Mouse (Mus musculus) spleen, postnatal 36 days (tissue): ENCODE measurements around the gene Gm14137.

Experiments used
- DNase-seq, 2 experiments: peaks; one replicate each; pipeline ENCODE4 v3.0.0; 2022; ENCODE audit warnings: low spot score in 2 of 2, mixed read lengths in 1 of 2

Gm14137 gene

DNA sequence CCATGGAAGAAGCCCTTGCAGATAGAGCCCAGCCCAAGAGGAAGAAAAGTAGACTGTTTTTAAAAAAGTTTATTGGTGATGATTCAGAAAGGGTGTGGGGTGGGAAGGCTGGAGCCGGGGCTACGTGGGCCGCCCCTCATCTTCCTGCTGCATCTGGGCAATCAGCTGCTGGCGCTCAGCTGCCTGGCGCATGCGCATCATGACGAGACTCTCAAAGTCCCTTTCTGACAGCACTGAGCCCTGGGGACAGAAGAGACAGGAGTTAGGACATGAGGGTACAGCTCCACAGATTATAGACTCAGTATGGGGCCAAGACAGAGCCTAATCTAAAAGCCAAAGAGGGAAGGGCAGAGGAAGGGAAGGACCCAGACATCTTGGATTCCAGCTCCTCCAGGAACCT lies 1.9 kb upstream of the Gm14137 start:
- DNase-seq = no peak

DNA sequence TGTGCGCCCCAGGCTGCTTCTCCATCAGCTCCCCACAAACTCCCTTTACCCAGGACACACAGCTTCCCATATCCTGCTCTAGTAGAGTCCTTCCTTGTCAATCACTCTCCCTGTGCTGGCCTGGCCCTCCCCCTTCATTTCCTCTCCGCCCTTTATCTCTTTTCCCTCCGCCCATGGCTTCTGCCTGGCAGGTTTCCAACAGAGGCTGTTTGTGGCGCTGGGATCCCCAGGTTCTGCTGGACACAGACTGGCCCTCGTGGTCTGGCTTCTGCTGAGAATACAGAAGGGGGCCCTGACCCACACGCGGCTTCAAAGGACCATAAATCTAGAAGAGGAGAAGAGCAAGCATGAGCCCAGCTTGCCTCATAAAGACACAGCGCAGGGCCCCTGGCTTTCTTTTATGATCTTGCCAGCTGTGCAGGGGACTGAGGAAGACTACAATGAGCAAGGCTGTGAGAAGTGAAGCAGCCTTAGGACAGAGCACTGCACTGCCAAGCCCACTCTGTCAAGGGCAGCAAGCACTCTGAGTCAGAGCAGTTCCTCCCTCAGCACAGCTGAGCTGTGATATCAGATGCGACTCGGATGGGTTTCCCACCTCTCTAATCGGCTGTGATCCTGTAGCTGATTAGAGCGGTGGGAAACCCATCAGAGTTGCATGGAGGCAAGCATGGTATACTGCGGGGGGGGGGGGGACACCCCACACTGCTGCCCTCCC lies 1.3 kb upstream of the Gm14137 start:
- DNase-seq = peak; percentile 24 to 46

DNA sequence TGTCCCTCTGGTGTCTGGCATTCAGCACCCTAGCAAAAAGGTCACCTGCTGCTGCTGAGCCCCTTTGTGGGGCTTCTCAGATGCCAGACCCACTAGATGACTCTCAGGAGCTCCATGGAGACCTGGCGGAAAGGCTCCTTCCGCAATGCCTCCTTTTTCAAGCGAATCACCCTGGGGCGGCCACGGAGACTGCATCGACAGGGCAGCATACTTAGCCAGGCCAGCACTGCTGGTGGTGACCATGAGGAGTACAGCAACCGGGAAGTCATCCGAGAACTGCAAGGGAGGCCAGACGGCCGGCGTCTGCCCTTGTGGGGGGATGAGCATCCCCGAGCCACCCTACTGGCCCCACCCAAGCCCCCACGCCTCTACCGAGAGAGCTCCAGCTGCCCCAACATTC lies 557 bp downstream of the Gm14137 start:
- no peak for DNase-seq

DNA sequence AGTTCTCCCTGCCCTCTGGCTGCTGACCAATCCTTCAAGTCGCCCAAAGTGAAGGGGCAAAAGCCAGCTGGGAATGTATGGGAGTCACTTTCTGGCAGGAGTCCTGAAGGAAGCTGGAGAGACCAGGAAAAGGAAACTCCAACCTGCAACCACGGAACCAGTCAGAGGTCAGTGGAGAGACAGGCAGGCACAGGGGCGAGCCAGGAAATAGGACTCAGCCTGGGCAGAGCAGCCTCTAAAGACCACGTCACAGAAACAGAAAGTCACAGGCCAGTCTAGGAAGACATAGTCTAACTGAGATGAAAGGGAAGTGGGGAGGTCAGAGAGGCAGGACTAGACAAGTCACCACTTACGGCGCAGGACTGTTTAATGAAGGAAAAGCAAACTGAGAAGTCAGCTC lies 1.3 kb downstream of the Gm14137 start:
- DNase-seq = no peak

DNA sequence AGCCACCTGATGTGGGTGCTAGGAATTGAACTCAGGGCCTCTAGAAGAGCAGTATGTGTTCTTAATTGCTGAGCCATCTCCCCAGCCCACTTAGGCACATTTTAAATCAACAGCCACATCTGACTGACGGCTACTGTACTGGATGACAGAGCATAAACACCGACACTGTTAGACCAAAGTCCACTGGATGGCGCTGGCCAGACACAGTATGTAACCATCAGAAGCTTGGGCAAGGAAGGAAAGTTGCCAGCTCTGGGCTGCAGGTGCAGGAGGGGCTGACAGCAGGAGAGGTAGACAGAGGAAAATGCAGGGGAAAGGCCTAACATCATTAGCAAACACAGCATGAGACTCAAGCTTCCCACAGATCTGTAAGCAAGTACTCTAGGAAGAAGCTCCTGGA lies 2.5 kb downstream of the Gm14137 start:
- no peak for DNase-seq

DNA sequence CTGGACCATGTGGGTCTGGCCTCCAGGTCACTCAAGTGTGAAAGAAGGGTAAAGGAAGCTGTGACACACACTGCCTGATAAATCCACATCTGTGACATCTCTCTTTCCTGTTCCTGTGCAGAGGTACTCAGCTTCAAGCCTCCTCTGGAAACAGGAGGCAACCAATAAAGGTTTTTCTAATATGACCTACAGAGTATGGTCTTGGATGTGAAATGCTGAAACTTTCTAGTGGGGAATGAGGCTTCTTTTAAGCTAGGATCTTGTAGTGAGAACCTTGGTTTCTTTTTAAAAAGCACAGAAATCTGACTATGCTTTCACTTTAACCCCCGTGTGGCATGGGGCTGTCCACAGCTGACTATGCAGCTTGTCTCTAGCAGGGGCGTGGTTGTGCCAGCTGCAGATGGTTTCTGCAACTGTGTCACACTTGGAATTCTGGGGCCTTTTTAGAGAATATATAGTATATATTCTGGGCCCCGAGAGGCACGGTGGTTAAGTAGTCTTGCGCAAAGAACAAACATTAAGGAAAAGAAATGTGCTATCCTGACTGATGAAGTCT lies 3.2 kb downstream of the Gm14137 start:
- no peak for DNase-seq

DNA sequence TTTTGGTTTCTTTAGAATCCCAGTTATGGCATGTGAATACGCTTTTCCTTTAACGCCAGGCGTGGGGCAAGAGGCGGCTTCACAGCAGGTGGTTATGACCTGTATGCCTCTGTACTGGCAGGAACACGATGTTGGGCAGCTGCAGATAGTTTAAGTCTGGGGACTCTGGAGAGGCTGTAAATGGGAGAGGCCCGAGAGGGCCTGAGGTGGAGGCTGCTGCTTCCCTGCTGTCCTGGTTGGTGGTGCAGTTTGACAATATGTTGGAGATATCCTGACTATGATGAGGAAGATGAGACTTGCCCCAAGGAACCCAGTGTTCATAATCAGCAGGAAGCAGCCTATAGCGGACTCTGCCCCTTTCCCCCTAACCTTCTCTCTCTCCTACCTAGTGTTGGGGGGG lies 8.6 kb downstream of the Gm14137 start:
- DNase-seq = no peak

DNA sequence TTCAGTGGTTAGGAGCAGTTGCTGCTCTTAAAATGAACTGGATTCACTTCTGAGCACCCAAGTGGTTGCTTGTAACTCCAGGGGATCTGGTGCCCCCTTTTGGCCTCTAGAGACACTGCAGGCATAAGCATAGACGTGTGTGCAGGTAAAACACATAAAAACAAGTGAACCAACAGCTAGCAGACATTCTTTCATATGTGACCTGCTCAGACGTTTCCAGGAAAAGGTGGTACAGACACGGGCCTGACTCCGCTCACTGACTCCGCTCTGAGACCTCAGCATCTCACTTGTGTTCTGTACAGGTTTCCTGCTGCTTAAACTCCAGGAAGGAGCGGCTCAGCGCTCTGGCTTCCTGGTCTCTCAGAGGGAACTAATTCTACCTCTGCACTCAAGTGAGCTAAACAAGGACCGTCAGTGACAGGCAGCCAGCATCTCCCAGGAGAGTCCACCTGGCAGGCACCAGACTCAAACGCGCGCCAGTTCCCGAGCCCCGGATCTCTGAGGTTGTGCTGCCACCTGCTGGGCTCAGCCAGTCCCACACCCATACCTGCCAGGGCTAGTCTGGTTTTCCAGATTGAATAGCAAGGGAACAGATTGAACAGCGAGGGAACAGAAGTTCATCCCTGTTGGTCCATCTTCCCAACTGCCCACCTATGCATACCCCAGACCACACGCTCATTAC lies 14.9 kb downstream of the Gm14137 start:
- peak; percentile 72 to 78 for DNase-seq

DNA sequence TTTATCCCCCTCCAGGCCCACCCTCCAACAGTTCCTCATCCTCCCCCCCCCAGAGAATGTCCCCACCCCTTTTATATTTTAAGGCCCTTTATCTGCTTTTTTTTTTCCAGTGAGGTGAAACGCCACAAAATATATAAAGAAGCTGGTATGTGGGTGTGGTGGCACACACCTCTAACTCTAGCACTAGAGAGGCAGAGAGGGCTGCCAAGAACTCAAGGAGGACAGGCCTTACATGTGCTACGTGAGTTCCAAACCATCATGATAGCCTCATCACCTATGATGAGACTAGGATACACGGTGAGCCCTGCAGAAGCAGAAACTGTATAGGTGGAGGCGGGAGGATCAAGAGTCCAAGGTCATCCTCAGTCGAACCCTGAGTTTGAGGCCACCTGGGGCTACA lies 16.7 kb downstream of the Gm14137 start:
- no peak for DNase-seq

DNA sequence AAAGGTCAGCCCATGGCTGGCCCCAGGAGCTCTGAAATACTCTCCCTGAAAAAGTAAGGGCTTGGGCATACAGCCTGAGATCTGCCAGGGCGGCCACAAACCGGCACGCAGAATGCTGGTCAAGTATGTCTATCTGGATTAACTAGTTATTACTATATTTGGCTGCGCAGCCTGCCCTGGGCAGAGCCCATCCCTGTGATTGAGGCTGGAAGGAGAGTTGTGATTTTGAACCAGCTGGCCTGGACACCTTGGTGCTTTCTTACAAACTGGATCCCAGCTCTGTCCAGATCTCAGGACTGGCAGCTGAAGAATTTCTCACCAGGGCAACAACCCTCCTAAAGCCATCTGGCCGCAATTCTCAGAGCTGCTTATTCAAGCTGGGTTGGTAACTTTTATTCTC lies 19.8 kb downstream of the Gm14137 start:
- no peak for DNase-seq

DNA sequence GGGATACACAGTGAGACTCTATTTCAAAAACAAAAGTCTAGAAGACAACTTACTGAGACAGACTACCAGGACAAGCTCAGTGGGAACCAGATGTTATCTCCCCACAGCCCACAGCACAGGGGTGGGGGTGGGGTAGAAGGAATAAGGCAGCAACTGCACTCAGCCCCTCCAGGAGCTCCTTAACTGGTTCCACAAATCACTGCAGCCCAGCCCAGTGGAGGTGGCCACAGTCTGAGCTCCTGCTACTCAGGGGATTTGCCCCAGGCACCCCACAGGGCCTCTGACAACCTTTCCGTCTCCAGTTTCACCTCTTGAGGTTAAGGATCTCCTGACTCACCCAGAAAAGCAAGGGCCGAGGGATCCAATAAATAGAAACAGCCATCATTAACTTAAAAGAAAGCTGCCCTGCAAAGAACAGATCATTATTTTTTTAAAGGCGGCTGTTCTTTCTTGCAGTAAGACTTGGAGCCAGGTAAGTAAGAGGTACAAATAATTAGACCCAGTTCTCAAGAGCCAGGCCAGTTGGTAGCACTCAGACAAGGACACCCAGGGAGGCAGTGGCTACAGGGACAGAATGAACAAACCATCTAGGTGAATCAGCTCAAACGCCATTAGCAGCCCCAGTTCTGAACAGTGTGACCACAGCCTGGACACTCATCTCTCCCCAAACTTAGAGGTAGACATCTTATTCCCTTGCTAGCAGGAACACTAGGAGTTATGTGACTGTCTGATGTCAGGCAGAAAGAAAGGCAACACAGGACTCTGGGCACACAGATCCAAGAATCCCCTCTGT lies 22.2 kb downstream of the Gm14137 start:
- no peak for DNase-seq

DNA sequence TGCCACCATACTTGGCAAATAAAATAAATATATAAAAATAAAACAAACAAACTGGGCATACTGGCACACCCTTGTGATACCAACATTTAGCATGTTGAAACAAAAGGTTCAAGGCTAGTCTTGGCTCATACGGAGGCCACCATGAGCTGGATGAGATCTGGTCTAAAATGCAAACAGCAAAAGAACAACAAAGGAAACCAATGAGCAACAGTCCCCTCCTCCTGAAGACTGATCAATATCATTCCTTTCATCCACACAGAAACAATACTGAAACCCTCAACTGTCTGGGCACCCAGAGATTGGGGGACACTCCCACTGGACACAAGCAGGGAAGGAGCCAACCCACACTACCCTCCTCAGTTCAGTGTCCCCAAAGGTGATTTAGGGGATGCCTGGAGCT lies 23.2 kb downstream of the Gm14137 start:
- no peak for DNase-seq

DNA sequence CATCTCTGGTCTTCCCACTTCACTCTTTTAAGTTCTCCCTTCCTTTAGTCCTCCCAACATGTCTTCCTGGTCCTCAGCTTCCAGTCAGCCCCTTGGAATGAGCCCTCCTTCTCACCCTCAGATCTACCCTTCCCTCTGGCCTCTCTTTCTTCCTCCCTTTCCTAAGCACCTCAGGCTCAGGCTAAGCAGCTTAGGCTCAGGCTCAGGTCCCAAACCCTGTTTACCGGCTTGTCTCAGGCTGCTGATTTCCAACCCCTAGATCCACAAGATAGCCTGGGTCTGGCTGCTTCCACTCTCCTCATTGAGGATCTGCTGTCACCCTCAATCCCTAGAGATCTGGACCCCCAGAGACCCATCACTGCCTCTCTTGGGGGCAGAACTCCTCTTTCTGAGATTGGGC lies 23.7 kb downstream of the Gm14137 start:
- no peak for DNase-seq

DNA sequence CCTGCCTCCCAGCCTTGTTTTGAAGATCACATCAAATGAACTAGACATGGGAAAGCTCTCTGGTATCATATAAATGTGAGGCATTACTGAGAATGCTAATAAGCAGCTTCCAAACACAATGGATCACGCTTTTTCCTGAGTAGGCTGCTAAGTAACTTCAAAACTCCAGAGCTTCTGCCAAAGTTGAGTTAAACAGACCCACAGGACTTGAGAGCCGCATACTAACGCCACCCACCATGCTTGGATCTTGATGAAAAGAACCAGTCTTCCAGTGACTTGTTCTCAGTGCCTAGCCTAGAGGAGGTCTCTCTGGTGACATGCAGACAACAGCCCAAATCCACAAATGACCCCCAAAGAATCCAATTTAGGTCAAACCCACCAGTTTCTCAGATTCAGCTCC lies 24.6 kb downstream of the Gm14137 start:
- DNase-seq = no peak

DNA sequence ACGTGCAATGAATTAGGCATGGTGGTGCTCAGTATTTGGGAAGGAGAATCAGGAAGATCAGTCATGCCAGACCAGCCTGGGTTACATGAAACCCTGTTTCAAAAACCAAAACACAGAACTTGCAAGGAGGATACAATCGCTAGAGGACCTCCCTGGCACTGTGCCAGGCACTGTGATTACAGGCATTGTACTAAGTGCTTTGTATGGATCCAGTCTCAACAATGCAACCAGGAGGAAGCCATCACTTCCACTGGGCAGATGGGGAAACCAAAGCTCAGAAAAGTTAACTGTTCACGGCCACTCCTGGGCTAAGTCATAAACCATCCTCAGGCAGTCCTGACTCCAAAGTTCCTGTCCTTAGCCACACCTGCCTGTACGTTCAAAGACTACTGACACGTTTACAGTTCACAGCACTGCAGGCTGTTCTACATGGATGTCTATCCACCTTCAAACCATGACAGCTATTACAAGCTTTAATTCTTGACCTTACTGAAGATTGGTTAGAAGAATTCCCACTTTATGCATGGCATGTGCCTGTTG lies 28.7 kb downstream of the Gm14137 start:
- DNase-seq = no peak

DNA sequence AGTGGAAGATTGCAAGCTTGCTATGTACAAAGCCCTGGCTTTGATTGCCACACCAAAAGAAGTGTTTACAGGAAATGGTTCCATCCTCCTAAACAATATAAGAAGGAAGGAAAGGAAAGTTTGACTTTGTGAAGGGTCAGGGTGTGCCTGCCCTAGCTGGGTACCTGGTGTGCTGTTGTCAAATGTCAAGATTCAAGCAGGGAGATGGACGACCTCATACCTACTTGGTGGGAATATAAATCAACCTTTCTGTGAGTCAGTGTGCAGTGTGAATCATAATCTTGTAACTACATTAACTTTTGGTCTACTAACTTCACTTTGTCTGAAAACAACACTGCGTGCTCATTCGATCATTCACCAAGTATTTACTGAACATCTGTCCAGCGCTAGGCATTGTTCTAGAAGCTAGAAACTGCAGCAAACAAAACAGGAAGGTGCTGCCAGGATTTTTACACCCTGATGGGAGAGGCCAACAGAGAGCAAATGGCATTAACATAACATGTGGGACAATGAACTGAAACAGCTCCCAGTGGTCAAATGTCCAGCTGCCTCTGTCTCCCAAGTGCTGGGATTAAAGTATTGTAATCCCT lies 29.7 kb downstream of the Gm14137 start:
- no peak for DNase-seq

DNA sequence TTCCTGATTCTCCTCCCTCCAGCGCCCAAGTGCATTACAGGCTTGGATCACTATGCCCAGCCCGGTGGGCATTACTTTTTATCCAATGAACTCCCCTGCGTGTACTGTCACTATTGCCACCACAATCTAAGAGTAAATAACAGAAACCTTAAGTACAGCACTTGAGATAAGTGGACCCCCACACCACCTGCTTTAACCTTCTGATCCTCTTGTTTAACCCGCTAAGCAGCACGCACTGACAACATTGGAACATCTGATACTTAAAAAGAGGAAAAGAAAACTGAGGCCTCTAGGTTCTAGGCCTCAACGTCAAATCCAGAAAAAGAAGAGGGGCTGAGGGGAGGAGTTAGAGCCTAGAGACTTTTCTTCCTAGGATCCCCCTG lies 33.6 kb downstream of the Gm14137 start:
- no peak for DNase-seq

DNA sequence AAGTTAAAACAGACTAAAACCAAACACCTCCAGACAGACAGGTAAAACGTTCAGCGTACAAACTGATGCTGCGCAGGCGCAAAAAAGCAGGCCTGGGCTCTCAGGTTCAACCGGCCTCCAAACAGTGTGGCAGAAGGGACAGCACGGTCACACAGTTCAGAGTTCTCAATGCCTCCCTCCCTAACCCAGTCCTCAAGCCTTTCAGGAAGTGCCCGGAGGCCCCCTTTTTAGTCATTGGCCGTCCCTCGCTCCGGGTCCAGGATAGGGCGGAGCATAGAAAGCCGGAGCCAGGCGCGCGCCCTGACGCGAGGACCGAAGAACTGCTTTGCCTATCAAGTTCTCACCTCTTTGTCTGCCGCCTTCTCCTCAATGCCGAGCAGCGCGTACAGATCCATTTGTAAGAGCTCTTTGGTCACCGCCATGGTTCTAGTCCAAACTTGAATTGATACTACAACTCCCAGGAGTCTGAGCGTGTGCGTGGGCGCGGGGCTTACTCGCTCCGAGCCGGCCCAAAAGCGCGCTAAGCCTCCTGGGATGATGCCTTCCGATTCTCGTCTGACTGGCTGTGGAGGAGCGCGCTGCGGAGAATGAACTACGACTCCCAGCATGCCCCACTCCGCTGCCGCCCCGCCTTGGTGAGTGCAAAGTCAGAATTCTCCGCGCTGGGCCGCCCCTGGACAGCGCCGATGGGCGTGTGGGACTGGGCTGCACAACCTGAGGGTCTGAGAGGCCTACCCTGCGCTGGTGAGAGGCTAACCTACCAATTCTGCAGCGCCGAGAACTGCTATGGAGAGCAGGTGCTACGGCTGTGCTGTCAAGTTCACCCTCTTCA lies 34.3 kb downstream of the Gm14137 start, which contains the start of the genes Zfyve19 and Dnajc17:
Gene Zfyve19, plus strand, starts transcription at position 274 of the 832 bp plus-strand sequence.
Gene Dnajc17, minus strand, starts transcription at position 452 of the 832 bp plus-strand sequence.
- peak; percentile 96 for DNase-seq

DNA sequence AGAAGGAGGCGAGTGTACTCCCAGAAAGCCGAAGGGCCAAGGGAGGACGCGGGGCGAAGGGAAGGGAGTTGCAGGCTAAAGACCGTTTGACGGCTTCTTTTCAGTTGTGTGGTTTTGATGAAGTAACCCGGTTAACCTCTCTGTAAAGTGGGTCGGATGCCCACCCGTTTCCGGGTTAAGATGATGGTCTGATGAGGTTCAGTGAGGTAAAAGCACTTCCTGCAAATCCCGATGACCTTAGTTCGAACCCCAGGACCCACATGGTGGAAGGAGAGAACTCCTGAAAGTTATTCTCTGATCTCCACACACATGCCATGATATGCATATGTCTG lies 34.8 kb downstream of the Gm14137 start:
- no peak for DNase-seq
